Mouse (Mus musculus) hindbrain, embryonic 13.5 days (tissue): ENCODE data around the gene Yeats4. TPM values are rescaled to one million over a fixed set of nuclear protein-coding genes. Genes with fewer than 3 reads are reported as not detected.

Source experiments
- ATAC-seq: fragments of 200-750 bp; cut with Nextera tagmentation; 2 replicates; pipeline ENCODE4 v1.8.0; 2017; ENCODE audit warnings: moderate TSS enrichment; ENCODE audit not compliant: low FRiP score
- H3K27ac ChIP-seq: fragments of 300-500 bp; sonication (generic); 2 replicates; pipeline ENCODE4 v1.5.1; 2015; ENCODE audit warnings: inconsistent platforms, mild to moderate bottlenecking, moderate library complexity
- H3K27me3 ChIP-seq: fragments of 300-500 bp; sonication (generic); 2 replicates; pipeline ENCODE4 v1.6.1; 2015; ENCODE audit warnings: mild to moderate bottlenecking, inconsistent platforms
- H3K36me3 ChIP-seq: fragments of 300-500 bp; sonication (generic); 2 replicates; pipeline ENCODE4 v1.6.1; 2015; ENCODE audit warnings: mild to moderate bottlenecking, inconsistent platforms
- H3K4me1 ChIP-seq: fragments of 300-500 bp; sonication (generic); replicated peaks from 2 replicates; pipeline ENCODE4 v1.6.1; 2015; ENCODE audit warnings: inconsistent platforms
- H3K4me2 ChIP-seq: fragments of 300-500 bp; sonication (generic); 2 replicates; pipeline ENCODE4 v1.6.1; 2015; ENCODE audit warnings: inconsistent platforms, mild to moderate bottlenecking, moderate library complexity
- H3K4me3 ChIP-seq: fragments of 300-500 bp; sonication (generic); 2 replicates; pipeline ENCODE4 v1.5.1; 2015; ENCODE audit warnings: mild to moderate bottlenecking, inconsistent platforms
- H3K9ac ChIP-seq: fragments of 300-500 bp; sonication (generic); 2 replicates; pipeline ENCODE4 v1.6.1; 2015; ENCODE audit warnings: mild to moderate bottlenecking, inconsistent platforms
- H3K9me3 ChIP-seq: fragments of 300-500 bp; sonication (generic); 2 replicates; pipeline ENCODE4 v1.6.1; 2016; ENCODE audit warnings: inconsistent platforms
- WGBS: fragments of 180-500 bp; shearing (Covaris S2); methylation state at CpG from one replicate; pipeline ENCODE4 v1.1.7; 2015; 5-methylcytosine and 5-hydroxymethylcytosine counted together
- polyA plus RNA-seq: library from polyadenylated mRNA; unstranded; fragments of >200 nt; fragmentation: Nextera tagmentation; extraction: Ambion mirVana; gene quantifications from 2 replicates; pipeline ENCODE4 v1.2.1, GENCODE M21; 2015

Gene Yeats4
- polyA plus RNA-seq, result 126 and 127 TPM in 2 replicates

DNA sequence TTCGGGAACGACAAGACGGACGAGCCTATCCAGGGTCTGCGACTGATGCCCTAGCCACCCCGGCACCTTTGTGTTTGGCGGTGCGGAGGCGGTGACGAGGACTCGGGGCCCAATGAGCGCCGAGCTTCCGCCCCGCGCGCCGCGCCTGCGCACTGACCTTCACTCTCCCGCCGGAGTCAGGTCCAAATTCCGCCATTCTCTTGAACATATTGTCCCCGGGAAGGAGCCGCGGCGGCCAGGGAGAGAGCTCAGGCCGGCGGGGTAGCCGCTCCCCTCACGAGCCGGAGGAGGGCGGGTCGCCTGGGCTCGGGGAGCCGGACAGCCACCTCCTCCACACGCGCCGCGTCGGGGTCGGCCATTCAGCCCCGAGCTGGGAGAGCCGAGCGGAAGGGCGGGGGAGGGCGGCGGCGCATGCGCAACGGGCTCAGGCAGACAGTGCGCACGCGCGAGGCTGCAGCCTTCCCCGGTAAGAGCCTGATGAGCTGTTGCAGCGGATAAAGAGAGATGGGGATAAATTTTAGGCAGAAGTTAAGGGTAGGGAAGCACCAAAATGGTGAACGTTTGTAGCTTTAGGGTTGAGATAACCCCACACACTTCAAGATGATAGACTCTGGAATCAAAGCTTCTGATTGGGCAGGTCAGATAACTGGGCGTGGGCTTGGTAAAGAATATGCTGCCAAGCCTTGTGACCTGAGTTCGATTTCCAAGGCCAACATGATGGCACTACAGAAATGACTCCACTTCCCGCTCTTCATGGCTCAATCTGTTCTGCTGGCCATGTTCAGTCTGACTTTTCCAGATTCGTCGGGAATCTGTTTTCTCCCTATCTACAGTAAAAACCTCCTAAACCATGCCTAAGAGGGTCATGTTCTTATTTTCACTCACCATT is at the start of gene Yeats4:
Yeats4 (minus strand) TSS at position 406 of the 889 bp plus-strand sequence.
- peak within 1 kb of the TSS; percentile 86 for H3K4me2 ChIP-seq
- ATAC-seq, result peak; percentile 97
- peak within 1 kb of the TSS; percentile 99 for H3K27ac ChIP-seq
- H3K4me1 ChIP-seq, result peaks cover 22% of the 10 kb centered on the region
- peak within 1 kb of the TSS; percentile 68 for H3K4me3 ChIP-seq
- H3K9ac ChIP-seq, result peak within 1 kb of the TSS; percentile 90
- under 1% methylated on average over 63 of the region's 63 CpGs for WGBS
- H3K9me3 ChIP-seq, result no peaks in the 10 kb centered on the region
- H3K36me3 ChIP-seq, result peaks cover 31% of the 10 kb centered on the region
- H3K27me3 ChIP-seq, result no peaks in the 10 kb centered on the region

DNA sequence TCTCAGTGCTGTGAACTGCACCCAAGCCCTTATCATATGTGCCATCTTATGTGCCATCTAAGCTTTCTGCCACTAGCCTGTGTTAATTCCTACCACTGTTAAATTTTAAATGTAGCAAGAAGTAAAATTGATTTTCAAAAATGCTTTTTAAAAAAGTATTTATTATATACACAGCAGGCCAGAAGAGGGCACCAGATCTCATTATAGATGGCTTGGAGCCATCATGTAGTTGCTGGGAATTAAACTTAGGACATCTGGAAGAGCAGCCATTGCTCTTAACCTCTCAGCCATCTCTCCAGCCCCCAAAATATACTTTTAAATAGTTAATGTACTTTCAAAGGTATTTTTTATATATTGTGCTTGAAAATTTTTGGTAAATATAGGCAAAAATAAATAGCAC is 47.7 kb upstream of the Yeats4 start:
- H3K4me3 ChIP-seq, result no peak overlapping the region
- H3K9me3 ChIP-seq, result no peaks in the 10 kb centered on the region
- no peaks in the 10 kb centered on the region for H3K36me3 ChIP-seq
- no peak overlapping the region for H3K4me2 ChIP-seq
- H3K9ac ChIP-seq, result no peak overlapping the region
- no peaks in the 10 kb centered on the region for H3K4me1 ChIP-seq
- H3K27me3 ChIP-seq, result no peaks in the 10 kb centered on the region
- ATAC-seq, result no peak
- H3K27ac ChIP-seq, result no peak overlapping the region

GRCm38 (mm10) chr10:117259870-117260269 is 35.6 kb upstream of the Yeats4 start:
- H3K4me2 ChIP-seq, result no peak overlapping the region
- H3K27me3 ChIP-seq, result no peaks in the 10 kb centered on the region
- no peak overlapping the region for H3K4me3 ChIP-seq
- H3K27ac ChIP-seq, result peak overlapping the region; percentile 66
- no peaks in the 10 kb centered on the region for H3K36me3 ChIP-seq
- peak overlapping the region; percentile 43; the same call in 1 of the 2 replicates for H3K9ac ChIP-seq
- peaks cover 4% of the 10 kb centered on the region; the same call in 1 of the 2 replicates for H3K4me1 ChIP-seq
- no peak for ATAC-seq
- peaks cover 10% of the 10 kb centered on the region; the same call in 1 of the 2 replicates for H3K9me3 ChIP-seq

- Histone ChIP-seq H3K27me3 (no peaks in the 10 kb centered on the region), H3K4me2 (no peak within 1 kb of the TSS), H3K4me3 (no peak within 1 kb of the TSS), H3K9me3 (no peaks in the 10 kb centered on the region), H3K27ac (no peak within 1 kb of the TSS), H3K36me3 (no peaks in the 10 kb centered on the region), H3K9ac (no peak within 1 kb of the TSS), H3K4me1 (no peaks in the 10 kb centered on the region)
- no peak for ATAC-seq
- 89% methylated on average over 12 of the region's 12 CpGs for WGBS
Observed at GRCm38 (mm10) chr10:117238603-117239002, 14.3 kb upstream of the Yeats4 start, which contains the start of gene 9530003J23Rik. Gene 9530003J23Rik, minus strand, starts transcription at chr10:117238703.

GRCm38 (mm10) chr10:117235866-117236265 is 11.6 kb upstream of the Yeats4 start:
- 71% methylated on average over 11 of the region's 11 CpGs for WGBS
- ATAC-seq, result no peak
- H3K9me3 ChIP-seq, result no peaks in the 10 kb centered on the region
- no peak overlapping the region for H3K4me2 ChIP-seq
- no peak overlapping the region for H3K27ac ChIP-seq
- no peaks in the 10 kb centered on the region for H3K36me3 ChIP-seq
- H3K4me1 ChIP-seq, result no peaks in the 10 kb centered on the region
- no peak overlapping the region for H3K4me3 ChIP-seq
- no peak overlapping the region for H3K9ac ChIP-seq
- no peaks in the 10 kb centered on the region for H3K27me3 ChIP-seq

DNA sequence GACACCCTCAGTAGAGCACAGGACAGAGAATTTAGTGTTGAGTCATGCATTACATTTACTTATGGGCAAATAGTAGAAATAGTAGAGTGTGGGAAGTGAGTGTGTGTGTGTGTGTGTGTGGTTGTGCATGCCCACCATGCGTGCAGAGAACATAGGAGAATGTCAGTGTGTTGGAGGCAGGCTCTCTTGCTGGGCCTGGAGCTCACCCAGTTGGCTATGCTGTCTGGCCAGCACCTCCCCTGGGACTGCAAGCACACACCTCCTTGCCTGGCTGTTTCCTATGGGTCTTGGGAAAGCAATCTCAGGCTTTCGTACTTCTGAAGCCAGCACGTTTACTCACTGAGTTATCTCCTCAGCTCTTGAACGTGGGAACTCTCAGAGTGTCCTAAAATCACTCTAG is 10.5 kb upstream of the Yeats4 start:
- H3K4me1 ChIP-seq, result no peaks in the 10 kb centered on the region
- no peak overlapping the region for H3K9ac ChIP-seq
- H3K36me3 ChIP-seq, result no peaks in the 10 kb centered on the region
- no peak overlapping the region for H3K4me3 ChIP-seq
- WGBS, result 81% methylated on average over 4 of the region's 4 CpGs
- no peak for ATAC-seq
- H3K27me3 ChIP-seq, result no peaks in the 10 kb centered on the region
- no peaks in the 10 kb centered on the region for H3K9me3 ChIP-seq
- no peak overlapping the region for H3K27ac ChIP-seq
- no peak overlapping the region for H3K4me2 ChIP-seq

- Histone ChIP-seq H3K9ac (no peak overlapping the region), H3K4me2 (no peak overlapping the region), H3K9me3 (no peaks in the 10 kb centered on the region)
Observed at GRCm38 (mm10) chr10:117229826-117230225, 5.5 kb upstream of the Yeats4 start.

GRCm38 (mm10) chr10:117226002-117226401 is 1.7 kb upstream of the Yeats4 start:
- no peak overlapping the region for H3K9ac ChIP-seq
- peaks cover 15% of the 10 kb centered on the region for H3K36me3 ChIP-seq
- no peak overlapping the region for H3K4me3 ChIP-seq
- WGBS, result 94% methylated on average over 3 of the region's 3 CpGs
- no peak overlapping the region for H3K27ac ChIP-seq
- H3K27me3 ChIP-seq, result no peaks in the 10 kb centered on the region
- peaks cover 22% of the 10 kb centered on the region for H3K4me1 ChIP-seq
- no peaks in the 10 kb centered on the region for H3K9me3 ChIP-seq
- no peak overlapping the region for H3K4me2 ChIP-seq
- ATAC-seq, result no peak

More at GRCm38 (mm10) chr10:117229826-117230225, 5.5 kb upstream of the Yeats4 start:
- Histone ChIP-seq H3K27me3 (no peaks in the 10 kb centered on the region), H3K36me3 (no peaks in the 10 kb centered on the region), H3K4me3 (no peak overlapping the region), H3K27ac (no peak overlapping the region), H3K4me1 (peaks cover 3% of the 10 kb centered on the region; the same call in 1 of the 2 replicates)
- 0 out of 2 replicates have a peak, but pooled peaks have one; percentile 57 for ATAC-seq
- WGBS, result 75% methylated on average over 16 of the region's 16 CpGs

GRCm38 (mm10) chr10:117225094-117225493 is 787 bp upstream of the Yeats4 start:
- peaks cover 22% of the 10 kb centered on the region for H3K4me1 ChIP-seq
- WGBS, result 55% methylated on average over 8 of the region's 8 CpGs
- H3K36me3 ChIP-seq, result peaks cover 24% of the 10 kb centered on the region
- peak overlapping the region; percentile 68 for H3K4me3 ChIP-seq
- no peak for ATAC-seq
- peak overlapping the region; percentile 86 for H3K4me2 ChIP-seq
- H3K9me3 ChIP-seq, result no peaks in the 10 kb centered on the region
- peak overlapping the region; percentile 99; the same call in 1 of the 2 replicates for H3K27ac ChIP-seq
- no peaks in the 10 kb centered on the region for H3K27me3 ChIP-seq
- peak overlapping the region; percentile 90; the same call in 1 of the 2 replicates for H3K9ac ChIP-seq

- H3K4me1 ChIP-seq, result peaks cover 22% of the 10 kb centered on the region
- under 1% methylated on average over 9 of the region's 9 CpGs for WGBS
- H3K9ac ChIP-seq, result peak overlapping the region; percentile 90
- no peaks in the 10 kb centered on the region for H3K27me3 ChIP-seq
- peak overlapping the region; percentile 86 for H3K4me2 ChIP-seq
- ATAC-seq, result peak; percentile 66; the same call in 1 of the 2 replicates
- peak overlapping the region; percentile 99 for H3K27ac ChIP-seq
- H3K4me3 ChIP-seq, result peak overlapping the region; percentile 68
- peaks cover 33% of the 10 kb centered on the region for H3K36me3 ChIP-seq
- no peaks in the 10 kb centered on the region for H3K9me3 ChIP-seq
Observed at GRCm38 (mm10) chr10:117223758-117224101, 577 bp downstream of the Yeats4 start.

- H3K4me1 ChIP-seq, result peaks cover 22% of the 10 kb centered on the region
- peak overlapping the region; percentile 51 for H3K9ac ChIP-seq
- no peak for ATAC-seq
- no peak overlapping the region for H3K27ac ChIP-seq
- peaks cover 43% of the 10 kb centered on the region for H3K36me3 ChIP-seq
- H3K4me2 ChIP-seq, result peak overlapping the region; percentile 86
- no peaks in the 10 kb centered on the region for H3K9me3 ChIP-seq
- 62% methylated on average over 3 of the region's 3 CpGs for WGBS
- no peaks in the 10 kb centered on the region for H3K27me3 ChIP-seq
- H3K4me3 ChIP-seq, result peak overlapping the region; percentile 68
Observed at GRCm38 (mm10) chr10:117222821-117223220, 1.5 kb downstream of the Yeats4 start.

- no peak for ATAC-seq
- Histone ChIP-seq H3K9ac (no peak overlapping the region), H3K4me2 (no peak overlapping the region), H3K36me3 (peaks cover 84% of the 10 kb centered on the region), H3K27ac (no peak overlapping the region), H3K9me3 (no peaks in the 10 kb centered on the region), H3K4me3 (no peak overlapping the region), H3K4me1 (peaks cover 12% of the 10 kb centered on the region), H3K27me3 (no peaks in the 10 kb centered on the region)
- 97% methylated on average over 8 of the region's 8 CpGs for WGBS
Observed at GRCm38 (mm10) chr10:117218351-117218750, 6.0 kb downstream of the Yeats4 start.
